Mouse (Mus musculus) cortical plate, adult 2 months (tissue): ENCODE measurements around the gene Wdr35.

Experiments
- CTCF ChIP-seq: fragments of 200-500 bp; IDR thresholded peaks from 2 replicates; pipeline ENCODE4 v1.5.1; 2011; ENCODE audit warnings: mild to moderate bottlenecking, control low read depth, low read length; ENCODE audit not compliant: insufficient read depth; ENCODE audit errors: extremely low read depth
- POLR2A ChIP-seq: fragments of 200-500 bp; IDR thresholded peaks from 2 replicates; pipeline ENCODE4 v1.6.1; 2011; ENCODE audit warnings: mild to moderate bottlenecking, low read length, control low read depth; ENCODE audit not compliant: insufficient read depth; ENCODE audit errors: extremely low read depth

DNA sequence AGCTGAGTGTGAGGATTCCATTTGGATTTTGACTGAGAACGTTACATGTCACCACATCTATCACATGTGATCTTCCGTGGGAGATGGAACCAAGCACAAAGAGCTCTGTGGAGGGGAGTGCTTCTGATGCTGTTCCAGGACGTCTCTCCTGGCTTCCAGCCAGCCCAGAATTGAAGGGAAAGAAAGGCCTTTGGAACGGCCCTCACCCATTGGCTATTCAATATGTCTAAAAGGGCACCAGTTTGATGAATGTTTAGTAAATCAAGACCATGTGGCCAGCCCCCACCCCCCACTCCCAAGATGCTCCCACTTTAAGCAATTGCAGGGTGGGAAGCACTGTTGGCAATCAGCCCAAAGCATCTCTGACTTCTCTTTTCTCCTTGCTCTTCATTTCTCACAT, 97.8 kb downstream of the Wdr35 start:
- TF ChIP-seq POLR2A, result no peak
- TF ChIP-seq CTCF, result no peak
